Mouse (Mus musculus) heart, postnatal 14 days (tissue): Measurements from ENCODE around the gene Cstf3. TPM values are rescaled to one million over a fixed set of nuclear protein-coding genes. Genes with fewer than 3 reads are reported as not detected.

Experiments used
- DNase-seq, 2 experiments: peaks; one replicate each; pipeline ENCODE4 v3.0.0; 2021 to 2022
- intact Hi-C: fragments of 180-260 bp; cut with DNase I; formaldehyde crosslinking; loops from one replicate; pipeline ENCODE4 v1.15.1; 2025
- total RNA-seq, 2 experiments: library from RNA; stranded (reverse); gene quantifications; 2 replicates each; pipeline ENCODE4 v1.2.3; 2021

Gene Cstf3
- total RNA-seq, 2 experiments from 2014 or later: 16.4 to 18.3 TPM

- no peak for DNase-seq
- intact Hi-C loops: no loop called here
These were observed 114.0 kb downstream of the Cstf3 start for GRCm38 (mm10) chr2:104704355-104704754.

GRCm38 (mm10) chr2:104709786-104710337, 119.5 kb downstream of the Cstf3 start:
- DNase-seq: no peak
- intact Hi-C loops: no loop called here

- DNase-seq: no peak
- intact Hi-C loops: no loop called here
These were observed 120.5 kb downstream of the Cstf3 start for GRCm38 (mm10) chr2:104710670-104711370.

- intact Hi-C loops: no loop called here
- DNase-seq: peak; percentile 64 to 67
These were observed 121.5 kb downstream of the Cstf3 start, which contains the start of gene Tcp11l1 for GRCm38 (mm10) chr2:104711585-104712485. Gene Tcp11l1 (minus strand): TSS chr2:104712169.

GRCm38 (mm10) chr2:104712486-104712809, 122.1 kb downstream of the Cstf3 start:
- intact Hi-C loops: no loop called here

GRCm38 (mm10) chr2:104714254-104714691, 124.0 kb downstream of the Cstf3 start:
- no peak for DNase-seq
- intact Hi-C loops: no loop called here

More at GRCm38 (mm10) chr2:104712486-104712809, 122.1 kb downstream of the Cstf3 start:
- no peak for DNase-seq

Other genes with a start within 250 kb of the Cstf3 start
- gene D430041D05Rik, start 179.5 kb upstream of the Cstf3 start, total RNA-seq: 1 to 10 TPM in 1 of 2 experiments, under 1 TPM in 1; 0.10 to 1.4 TPM
- 100 to 1,000 TPM; 178 to 179 TPM for gene Hipk3, start 96.1 kb upstream of the Cstf3 start, total RNA-seq
- 1 to 10 TPM; 5.7 to 6.2 TPM for gene Tcp11l1, start 121.6 kb downstream of the Cstf3 start, total RNA-seq
- not detected for gene Pin1rt1, start 125.9 kb downstream of the Cstf3 start, total RNA-seq
- gene Depdc7, start 152.4 kb downstream of the Cstf3 start, total RNA-seq: 1 to 10 TPM; 1.4 to 1.6 TPM
- gene Qser1, start 226.2 kb downstream of the Cstf3 start, total RNA-seq: 10 to 100 TPM; 23.4 to 25.1 TPM